Mouse (Mus musculus): ENCODE results near the gene Fuk. TPM values are rescaled to one million over a fixed set of nuclear protein-coding genes. Genes with fewer than 3 reads are reported as not detected.

Gene Fuk
- 6.2 and 6.7 TPM in 2 replicates for polyA plus RNA-seq (2015; fragmentation: Nextera tagmentation; extraction: Ambion mirVana)

DNA sequence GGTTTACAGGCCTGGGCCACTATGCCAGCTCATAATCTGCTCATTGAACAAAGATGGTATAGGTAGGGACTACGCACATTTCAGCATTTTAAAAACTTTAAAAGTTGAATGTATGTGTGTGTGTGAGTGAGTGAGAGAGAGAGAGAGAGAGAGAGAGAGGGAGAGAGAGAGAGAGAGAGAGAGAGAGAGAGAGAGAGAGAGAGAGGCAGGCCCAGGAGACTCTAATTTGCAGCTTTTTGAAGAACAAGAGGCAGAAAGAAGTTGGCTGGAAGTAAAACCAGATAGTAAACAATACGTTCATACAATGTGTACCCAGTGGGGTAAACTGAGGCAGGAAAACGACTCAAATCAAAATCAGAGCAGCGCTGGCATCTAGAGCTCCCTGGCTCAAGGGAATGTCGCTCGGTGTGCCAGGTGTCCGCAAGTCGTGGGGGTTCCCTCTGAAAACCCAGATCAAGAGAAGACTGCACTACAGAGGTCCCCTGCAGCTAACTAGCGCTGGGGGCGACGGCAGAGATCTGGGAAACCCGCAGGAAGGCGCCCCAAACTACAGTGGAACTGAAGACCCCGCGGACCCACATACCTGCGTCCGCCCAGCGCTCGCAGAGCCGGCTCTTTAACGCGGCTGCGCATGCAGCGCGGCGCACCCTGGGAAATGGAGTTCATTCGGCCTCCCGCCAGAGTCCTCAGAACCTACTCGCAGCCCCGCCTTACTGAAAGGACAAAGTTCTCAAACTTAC, at the start of gene Fuk:
Gene Fuk, minus strand, starts transcription at position 650 of the 740 bp plus-strand sequence.
- Histone ChIP-seq H3K27ac (ENCODE audit: low read length) (no peak within 1 kb of the TSS), H3K4me1 (ENCODE audit: insufficient read depth, low read depth, low read length) (no peaks in the 10 kb centered on the region), H3K9me3 (ENCODE audit: low read length) (no peaks in the 10 kb centered on the region), H3K27me3 (replicated peaks; ENCODE audit: insufficient read depth, low read length) (no peaks in the 10 kb centered on the region), H3K4me3 (ENCODE audit: low read depth, low read length) (peak within 1 kb of the TSS; percentile 74), H3K9ac (replicated peaks; ENCODE audit: low read depth) (peak within 1 kb of the TSS; percentile 52), H3K4me2 (replicated peaks; ENCODE audit: low read depth, low read length) (peak within 1 kb of the TSS; percentile 76), H3K36me3 (ENCODE audit: insufficient read depth, low read length) (no peaks in the 10 kb centered on the region)
- peak; percentile 97 for ATAC-seq
- WGBS: 3% methylated on average over 30 of the region's 30 CpGs
- TF ChIP-seq EP300 (IDR thresholded peaks at IDR 0.05) (no peak), CTCF (IDR thresholded peaks at IDR 0.05) (no peak)
- DNase-seq (ENCODE audit: low spot score): peak; percentile 83

- H3K9me3 ChIP-seq (ENCODE audit: low read length): no peaks in the 10 kb centered on the region
- TF ChIP-seq CTCF (IDR thresholded peaks at IDR 0.05) (no peak), EP300 (IDR thresholded peaks at IDR 0.05) (no peak)
- DNase-seq (ENCODE audit: low spot score) (no peak), ATAC-seq (peak; percentile 25; the same call in 1 of the 2 replicates)
- H3K27ac ChIP-seq (ENCODE audit: low read length): peak overlapping the region; percentile 26; the same call in 1 of the 2 replicates
- no peak overlapping the region for H3K4me3 ChIP-seq (ENCODE audit: low read depth, low read length)
- no peaks in the 10 kb centered on the region for H3K4me1 ChIP-seq (ENCODE audit: insufficient read depth, low read depth, low read length)
- H3K9ac ChIP-seq (replicated peaks; ENCODE audit: low read depth): no peak overlapping the region
- no peaks in the 10 kb centered on the region for H3K27me3 ChIP-seq (replicated peaks; ENCODE audit: insufficient read depth, low read length)
- 76% methylated on average over 17 of the region's 17 CpGs for WGBS
- no peaks in the 10 kb centered on the region for H3K36me3 ChIP-seq (ENCODE audit: insufficient read depth, low read length)
- H3K4me2 ChIP-seq (replicated peaks; ENCODE audit: low read depth, low read length): no peak overlapping the region
These were observed 47.8 kb upstream of the Fuk start for GRCm38 (mm10) chr8:110950065-110950484.

- WGBS: 64% methylated on average over 4 of the region's 4 CpGs
These were observed 43.4 kb upstream of the Fuk start for GRCm38 (mm10) chr8:110945716-110946115.

GRCm38 (mm10) chr8:110944276-110944876, 42.1 kb upstream of the Fuk start:
- H3K9ac ChIP-seq (replicated peaks; ENCODE audit: low read depth): no peak overlapping the region
- H3K4me3 ChIP-seq (ENCODE audit: low read depth, low read length): no peak overlapping the region
- H3K9me3 ChIP-seq (ENCODE audit: low read length): no peaks in the 10 kb centered on the region
- WGBS: 71% methylated on average over 7 of the region's 7 CpGs
- DNase-seq (ENCODE audit: low spot score) (no peak), ATAC-seq (no peak)
- H3K4me1 ChIP-seq (ENCODE audit: insufficient read depth, low read depth, low read length): peaks cover 4% of the 10 kb centered on the region; the same call in 1 of the 2 replicates
- no peaks in the 10 kb centered on the region for H3K36me3 ChIP-seq (ENCODE audit: insufficient read depth, low read length)
- no peak overlapping the region for H3K27ac ChIP-seq (ENCODE audit: low read length)
- no peak overlapping the region for H3K4me2 ChIP-seq (replicated peaks; ENCODE audit: low read depth, low read length)
- TF ChIP-seq CTCF (IDR thresholded peaks at IDR 0.05) (no peak), EP300 (IDR thresholded peaks at IDR 0.05) (no peak)
- H3K27me3 ChIP-seq (replicated peaks; ENCODE audit: insufficient read depth, low read length): no peaks in the 10 kb centered on the region

More at GRCm38 (mm10) chr8:110945716-110946115, 43.4 kb upstream of the Fuk start:
- Histone ChIP-seq H3K27me3 (replicated peaks; ENCODE audit: insufficient read depth, low read length) (no peaks in the 10 kb centered on the region), H3K4me1 (ENCODE audit: insufficient read depth, low read depth, low read length) (peaks cover 4% of the 10 kb centered on the region; the same call in 1 of the 2 replicates), H3K9me3 (ENCODE audit: low read length) (no peaks in the 10 kb centered on the region), H3K9ac (replicated peaks; ENCODE audit: low read depth) (no peak overlapping the region), H3K4me2 (replicated peaks; ENCODE audit: low read depth, low read length) (no peak overlapping the region), H3K4me3 (ENCODE audit: low read depth, low read length) (no peak overlapping the region), H3K36me3 (ENCODE audit: insufficient read depth, low read length) (no peaks in the 10 kb centered on the region), H3K27ac (ENCODE audit: low read length) (no peak overlapping the region)
- ATAC-seq (no peak), DNase-seq (ENCODE audit: low spot score) (no peak)
- TF ChIP-seq CTCF (IDR thresholded peaks at IDR 0.05) (no peak), EP300 (IDR thresholded peaks at IDR 0.05) (no peak)

GRCm38 (mm10) chr8:110941453-110941948, 39.2 kb upstream of the Fuk start:
- Histone ChIP-seq H3K27ac (ENCODE audit: low read length) (peak overlapping the region; percentile 77), H3K9me3 (ENCODE audit: low read length) (no peaks in the 10 kb centered on the region), H3K9ac (replicated peaks; ENCODE audit: low read depth) (no peak overlapping the region), H3K27me3 (replicated peaks; ENCODE audit: insufficient read depth, low read length) (no peaks in the 10 kb centered on the region), H3K4me2 (replicated peaks; ENCODE audit: low read depth, low read length) (no peak overlapping the region; the same call in 1 of the 2 replicates), H3K36me3 (ENCODE audit: insufficient read depth, low read length) (no peaks in the 10 kb centered on the region), H3K4me1 (ENCODE audit: insufficient read depth, low read depth, low read length) (peaks cover 8% of the 10 kb centered on the region; the same call in 1 of the 2 replicates), H3K4me3 (ENCODE audit: low read depth, low read length) (no peak overlapping the region)
- 26% methylated on average over 10 of the region's 10 CpGs for WGBS
- TF ChIP-seq CTCF (IDR thresholded peaks at IDR 0.05): no peak
- TF ChIP-seq EP300 (IDR thresholded peaks at IDR 0.05): peak; percentile 75
- DNase-seq (ENCODE audit: low spot score) (peak; percentile 89), ATAC-seq (peak; percentile 89)

Measured in lung, postnatal 0 days (tissue).